Mouse (Mus musculus): ENCODE data around the gene Kcnh4. TPM values are rescaled to one million over a fixed set of nuclear protein-coding genes. Genes with fewer than 3 reads are reported as not detected.

Gene Kcnh4
- polyA plus RNA-seq, 1 experiment from 2014 or later, result not detected

DNA sequence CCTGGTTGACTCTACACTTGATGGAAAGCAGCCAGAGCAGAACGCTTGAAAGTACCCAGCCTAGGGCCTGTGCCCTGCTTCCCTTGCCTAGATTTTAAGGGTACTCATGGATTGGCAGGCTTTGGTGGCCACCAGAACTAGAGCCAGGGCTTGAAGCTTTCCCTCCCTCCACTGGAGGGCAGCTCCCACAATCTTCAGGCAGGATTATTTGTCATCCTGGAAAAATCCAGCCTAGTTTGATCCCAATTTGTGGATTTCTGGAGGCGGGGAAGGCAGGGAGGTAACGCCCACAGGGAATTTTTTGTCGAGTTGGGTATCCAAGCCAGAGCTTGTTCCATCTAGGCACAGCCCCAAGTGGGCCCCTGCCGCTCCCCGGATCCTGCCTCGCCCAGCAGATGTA, 69.4 kb downstream of the Kcnh4 start:
- 72% methylated on average over 7 of the region's 7 CpGs for WGBS (ENCODE audit: insufficient replicate concordance)

More for the DNA sequence above, 69.4 kb downstream of the Kcnh4 start:
- H3K36me3 ChIP-seq, result no peaks in the 10 kb centered on the region
- no peak for ATAC-seq (ENCODE audit: low read depth)
- no peak overlapping the region for H3K9ac ChIP-seq
- H3K9me3 ChIP-seq (replicated peaks), result no peaks in the 10 kb centered on the region
- H3K4me2 ChIP-seq, result no peak overlapping the region
- H3K4me3 ChIP-seq (replicated peaks), result no peak overlapping the region
- no peak overlapping the region for H3K27ac ChIP-seq
- no peak for DNase-seq
- peaks cover 15% of the 10 kb centered on the region for H3K4me1 ChIP-seq (replicated peaks)
- peaks cover 39% of the 10 kb centered on the region for H3K27me3 ChIP-seq

Other genes with a start within 250 kb of the Kcnh4 start
- 86.2 and 108 TPM in 2 replicates for gene Acly, start 231.9 kb downstream of the Kcnh4 start, polyA plus RNA-seq (2015; fragmentation: Nextera tagmentation; extraction: Ambion mirVana)
- gene Ttc25, start 214.3 kb downstream of the Kcnh4 start, polyA plus RNA-seq (2015; fragmentation: Nextera tagmentation; extraction: Ambion mirVana), result 0.08 and 0.16 TPM in 2 replicates
- 13.2 and 14.1 TPM in 2 replicates for gene Cnp, start 185.0 kb downstream of the Kcnh4 start, polyA plus RNA-seq (2015; fragmentation: Nextera tagmentation; extraction: Ambion mirVana)
- gene Nkiras2, start 140.7 kb downstream of the Kcnh4 start, polyA plus RNA-seq (2015; fragmentation: Nextera tagmentation; extraction: Ambion mirVana), result 19.9 and 20.9 TPM in 2 replicates
- gene Dnajc7, start 139.8 kb downstream of the Kcnh4 start, polyA plus RNA-seq (2015; fragmentation: Nextera tagmentation; extraction: Ambion mirVana), result 70.7 and 86.2 TPM in 2 replicates
- gene Zfp385c, start 67.5 kb downstream of the Kcnh4 start, polyA plus RNA-seq (2015; fragmentation: Nextera tagmentation; extraction: Ambion mirVana), result not detected in 2 replicates
- 1.6 and 1.7 TPM in 2 replicates for gene Dhx58, start 55.7 kb downstream of the Kcnh4 start, polyA plus RNA-seq (2015; fragmentation: Nextera tagmentation; extraction: Ambion mirVana)
- 20.9 and 23.8 TPM in 2 replicates for gene Kat2a, start 47.5 kb downstream of the Kcnh4 start, polyA plus RNA-seq (2015; fragmentation: Nextera tagmentation; extraction: Ambion mirVana)
- 0.17 and 0.43 TPM in 2 replicates for gene Hspb9, start 46.1 kb downstream of the Kcnh4 start, polyA plus RNA-seq (2015; fragmentation: Nextera tagmentation; extraction: Ambion mirVana)
- gene Rab5c, start 21.7 kb downstream of the Kcnh4 start, polyA plus RNA-seq (2015; fragmentation: Nextera tagmentation; extraction: Ambion mirVana), result 18.8 and 20.5 TPM in 2 replicates
- not detected in 2 replicates for gene Hcrt, start 3.0 kb upstream of the Kcnh4 start, polyA plus RNA-seq (2015; fragmentation: Nextera tagmentation; extraction: Ambion mirVana)
- gene Ghdc, start 11.0 kb upstream of the Kcnh4 start, polyA plus RNA-seq (2015; fragmentation: Nextera tagmentation; extraction: Ambion mirVana), result 1.4 and 2.4 TPM in 2 replicates
- gene Stat5b, start 90.8 kb upstream of the Kcnh4 start, polyA plus RNA-seq (2015; fragmentation: Nextera tagmentation; extraction: Ambion mirVana), result 21.1 and 23.8 TPM in 2 replicates
- gene Stat5a, start 99.4 kb upstream of the Kcnh4 start, polyA plus RNA-seq (2015; fragmentation: Nextera tagmentation; extraction: Ambion mirVana), result 11.1 and 14.6 TPM in 2 replicates
- 28.5 and 32.8 TPM in 2 replicates for gene Stat3, start 179.6 kb upstream of the Kcnh4 start, polyA plus RNA-seq (2015; fragmentation: Nextera tagmentation; extraction: Ambion mirVana)
- 25.5 and 26.6 TPM in 2 replicates for gene Cavin1, start 210.9 kb upstream of the Kcnh4 start, polyA plus RNA-seq (2015; fragmentation: Nextera tagmentation; extraction: Ambion mirVana)
- gene Atp6v0a1, start 249.5 kb upstream of the Kcnh4 start, polyA plus RNA-seq (2015; fragmentation: Nextera tagmentation; extraction: Ambion mirVana), result 52.8 and 64.0 TPM in 2 replicates